Mouse (Mus musculus): ENCODE data around the gene Cdc37. TPM values are rescaled to one million over a fixed set of nuclear protein-coding genes. Genes with fewer than 3 reads are reported as not detected.
A peak's percentile ranks its signal among the peaks of the same experiment; 100 is the strongest.

The Cdc37 gene
- polyA plus RNA-seq, 1 experiment from 2014 or later = 301 TPM

DNA sequence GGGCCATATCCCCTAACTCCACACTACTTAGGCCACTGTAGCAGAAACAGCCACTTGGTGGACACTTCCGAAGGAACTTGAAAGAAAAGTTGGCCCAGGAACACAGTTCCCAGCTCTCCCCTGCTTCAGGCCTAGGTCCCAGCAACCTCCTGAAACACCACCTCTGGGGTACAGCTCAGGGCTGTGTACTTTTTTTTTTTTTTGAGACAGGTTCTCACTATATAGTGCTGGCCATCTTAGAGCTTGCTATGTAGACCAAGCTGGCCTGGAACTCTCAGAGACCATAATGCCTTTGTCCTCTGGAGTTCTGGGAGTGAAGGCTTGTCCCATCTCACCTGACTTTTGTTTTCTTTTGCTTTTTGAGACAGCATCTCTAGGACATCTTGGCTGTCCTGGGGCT lies 19.4 kb upstream of the Cdc37 start:
- Histone ChIP-seq H3K36me3 (ENCODE audit: control insufficient read depth, insufficient read depth, low read length) (no peaks in the 10 kb centered on the region), H3K27ac (ENCODE audit: low read length) (no peak overlapping the region), H3K9me3 (ENCODE audit: control insufficient read depth, low read length) (no peaks in the 10 kb centered on the region), H3K4me3 (ENCODE audit: low read length) (no peak overlapping the region), H3K4me1 (replicated peaks; ENCODE audit: control insufficient read depth, insufficient read depth, low read length) (peaks cover 35% of the 10 kb centered on the region), H3K9ac (ENCODE audit: low read length) (0 out of 2 replicates have a peak overlapping the region, but pooled peaks have one; percentile 4), H3K4me2 (ENCODE audit: low read depth, low read length) (no peak overlapping the region), H3K27me3 (ENCODE audit: control insufficient read depth, insufficient read depth, low read depth, low read length) (peaks cover 29% of the 10 kb centered on the region)
- WGBS = 37% methylated on average over 1 of the region's 1 CpGs
- no peak for ATAC-seq (ENCODE audit: low read depth)

DNA sequence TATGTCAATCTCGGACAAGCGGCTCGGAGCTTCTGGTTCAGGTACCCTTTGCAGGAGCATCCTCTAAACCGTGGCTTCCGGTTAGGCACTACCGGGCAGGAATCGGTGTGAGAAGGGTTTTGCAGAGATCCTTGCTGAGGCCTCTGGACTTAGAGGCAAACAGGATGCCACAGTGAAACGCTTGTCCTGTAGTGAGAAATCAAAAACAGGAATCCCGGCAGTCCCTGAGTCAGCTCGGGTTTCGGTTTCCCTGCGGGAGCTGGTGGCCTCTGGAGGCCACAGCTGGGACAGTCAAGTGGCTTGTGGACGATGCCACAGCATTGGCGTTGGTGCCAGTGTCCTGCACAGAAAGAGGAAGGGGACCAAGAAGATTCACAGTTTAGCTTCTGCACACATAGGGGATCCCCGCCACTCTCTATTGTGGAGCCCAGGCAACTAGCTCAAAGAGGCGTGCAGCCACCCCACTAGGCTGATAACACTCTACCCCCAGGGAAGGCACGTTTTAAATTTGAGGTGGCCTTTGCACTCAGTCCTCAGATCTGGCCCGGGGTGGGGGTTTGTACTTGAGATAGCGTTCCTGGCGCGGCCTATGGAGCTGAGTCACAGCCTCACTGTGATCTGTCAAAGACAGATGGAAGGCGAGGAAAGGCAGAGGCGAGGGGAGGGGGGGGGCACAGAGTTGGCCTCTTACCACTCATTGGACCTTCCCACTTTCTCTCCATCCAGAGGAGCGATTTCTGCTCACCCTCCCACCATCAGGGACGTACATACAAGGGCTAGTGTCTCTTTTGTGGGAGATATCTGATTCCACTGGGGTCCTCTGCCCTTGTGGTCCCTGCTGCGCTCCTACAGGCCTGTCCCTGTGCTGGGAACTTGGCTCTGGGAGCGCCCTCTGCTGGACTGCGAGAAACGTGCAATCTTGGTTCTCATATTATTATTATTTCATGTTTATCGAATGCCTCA lies 18.7 kb upstream of the Cdc37 start:
- 6% methylated on average over 30 of the region's 30 CpGs for WGBS
- H3K4me2 ChIP-seq (ENCODE audit: low read depth, low read length) = peak overlapping the region; percentile 89
- peaks cover 36% of the 10 kb centered on the region for H3K4me1 ChIP-seq (replicated peaks; ENCODE audit: control insufficient read depth, insufficient read depth, low read length)
- peak overlapping the region; percentile 46 for H3K9ac ChIP-seq (ENCODE audit: low read length)
- no peaks in the 10 kb centered on the region for H3K36me3 ChIP-seq (ENCODE audit: control insufficient read depth, insufficient read depth, low read length)
- peak; percentile 66 for ATAC-seq (ENCODE audit: low read depth)
- H3K27ac ChIP-seq (ENCODE audit: low read length) = peak overlapping the region; percentile 91
- no peaks in the 10 kb centered on the region for H3K9me3 ChIP-seq (ENCODE audit: control insufficient read depth, low read length)
- H3K27me3 ChIP-seq (ENCODE audit: control insufficient read depth, insufficient read depth, low read depth, low read length) = peaks cover 36% of the 10 kb centered on the region
- peak overlapping the region; percentile 35 for H3K4me3 ChIP-seq (ENCODE audit: low read length)

DNA sequence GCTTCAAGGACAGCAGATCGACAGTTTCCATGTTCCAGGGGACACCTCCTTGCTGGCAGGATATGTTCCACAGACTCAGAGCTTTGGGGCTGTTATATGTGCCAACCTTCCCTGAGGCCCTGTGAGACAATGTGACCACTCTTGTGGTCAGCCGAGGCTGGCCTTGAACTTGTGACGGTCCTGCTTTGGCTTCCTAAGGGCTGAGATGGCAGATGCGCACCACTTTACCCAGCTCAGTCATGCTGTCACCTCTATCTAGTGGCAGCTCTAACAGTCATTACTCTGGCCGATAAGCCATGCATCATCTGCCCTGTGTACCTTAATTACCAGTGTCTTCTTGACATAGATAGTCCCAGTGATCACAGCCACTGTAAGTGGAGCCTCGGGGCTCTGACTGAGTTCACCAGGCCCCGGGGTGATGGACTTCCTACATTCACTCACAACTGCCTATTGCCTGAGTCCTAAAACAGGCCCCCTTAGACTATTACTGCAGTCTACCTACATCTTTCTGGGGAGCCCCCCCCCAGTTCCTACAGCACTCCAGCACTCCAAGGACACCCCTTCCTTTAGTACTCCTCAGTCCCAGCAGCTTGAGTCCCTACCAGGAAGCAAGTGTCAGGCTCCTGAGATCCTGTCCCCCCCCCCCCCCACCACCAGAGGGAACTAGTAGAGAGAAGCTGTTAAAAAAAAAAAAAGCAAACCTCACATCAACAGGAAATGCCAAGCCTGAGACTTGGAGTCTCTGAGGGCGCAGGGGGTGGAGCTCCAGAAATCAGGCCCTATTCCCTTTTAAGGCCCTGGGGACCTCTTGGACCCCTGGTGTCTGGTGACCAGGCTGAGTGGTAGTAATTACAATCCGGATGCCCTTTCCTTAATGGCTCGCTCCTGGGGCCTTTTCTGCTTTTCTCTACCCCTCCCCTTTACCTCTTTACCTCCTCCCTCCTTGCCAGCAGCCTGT lies 17.6 kb upstream of the Cdc37 start:
- peaks cover 36% of the 10 kb centered on the region for H3K4me1 ChIP-seq (replicated peaks; ENCODE audit: control insufficient read depth, insufficient read depth, low read length)
- peak overlapping the region; percentile 35 for H3K4me3 ChIP-seq (ENCODE audit: low read length)
- 53% methylated on average over 10 of the region's 10 CpGs for WGBS
- no peaks in the 10 kb centered on the region for H3K36me3 ChIP-seq (ENCODE audit: control insufficient read depth, insufficient read depth, low read length)
- peak overlapping the region; percentile 91 for H3K27ac ChIP-seq (ENCODE audit: low read length)
- no peaks in the 10 kb centered on the region for H3K9me3 ChIP-seq (ENCODE audit: control insufficient read depth, low read length)
- H3K27me3 ChIP-seq (ENCODE audit: control insufficient read depth, insufficient read depth, low read depth, low read length) = peaks cover 42% of the 10 kb centered on the region
- H3K9ac ChIP-seq (ENCODE audit: low read length) = peak overlapping the region; percentile 46
- H3K4me2 ChIP-seq (ENCODE audit: low read depth, low read length) = peak overlapping the region; percentile 89
- ATAC-seq (ENCODE audit: low read depth) = peak; percentile 13

DNA sequence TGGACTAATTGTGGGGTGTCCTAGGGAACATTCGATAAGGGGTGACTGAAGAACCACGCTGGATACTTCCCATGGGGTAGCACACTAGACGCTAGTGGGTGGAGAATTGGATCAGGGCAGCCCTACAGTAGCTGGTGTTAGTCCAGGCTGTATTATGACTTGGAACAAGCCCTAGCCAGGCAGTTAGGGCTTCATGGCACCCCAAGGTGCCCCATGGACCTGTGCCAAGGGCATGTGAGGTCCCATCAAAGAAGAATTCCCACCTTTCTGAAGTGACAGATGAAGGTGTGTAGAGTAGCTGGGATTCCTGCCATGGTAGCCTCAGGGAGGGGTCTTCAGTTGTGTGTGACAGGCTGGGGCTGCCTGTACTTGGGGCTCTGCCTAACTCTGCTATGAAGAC lies 16.7 kb upstream of the Cdc37 start:
- Histone ChIP-seq H3K27me3 (ENCODE audit: control insufficient read depth, insufficient read depth, low read depth, low read length) (peaks cover 42% of the 10 kb centered on the region), H3K27ac (ENCODE audit: low read length) (no peak overlapping the region), H3K4me1 (replicated peaks; ENCODE audit: control insufficient read depth, insufficient read depth, low read length) (peaks cover 36% of the 10 kb centered on the region), H3K4me2 (ENCODE audit: low read depth, low read length) (peak overlapping the region; percentile 89), H3K9me3 (ENCODE audit: control insufficient read depth, low read length) (no peaks in the 10 kb centered on the region), H3K9ac (ENCODE audit: low read length) (peak overlapping the region; percentile 73), H3K36me3 (ENCODE audit: control insufficient read depth, insufficient read depth, low read length) (no peaks in the 10 kb centered on the region), H3K4me3 (ENCODE audit: low read length) (peak overlapping the region; percentile 59)
- 25% methylated on average over 3 of the region's 3 CpGs for WGBS
- no peak for ATAC-seq (ENCODE audit: low read depth)

DNA sequence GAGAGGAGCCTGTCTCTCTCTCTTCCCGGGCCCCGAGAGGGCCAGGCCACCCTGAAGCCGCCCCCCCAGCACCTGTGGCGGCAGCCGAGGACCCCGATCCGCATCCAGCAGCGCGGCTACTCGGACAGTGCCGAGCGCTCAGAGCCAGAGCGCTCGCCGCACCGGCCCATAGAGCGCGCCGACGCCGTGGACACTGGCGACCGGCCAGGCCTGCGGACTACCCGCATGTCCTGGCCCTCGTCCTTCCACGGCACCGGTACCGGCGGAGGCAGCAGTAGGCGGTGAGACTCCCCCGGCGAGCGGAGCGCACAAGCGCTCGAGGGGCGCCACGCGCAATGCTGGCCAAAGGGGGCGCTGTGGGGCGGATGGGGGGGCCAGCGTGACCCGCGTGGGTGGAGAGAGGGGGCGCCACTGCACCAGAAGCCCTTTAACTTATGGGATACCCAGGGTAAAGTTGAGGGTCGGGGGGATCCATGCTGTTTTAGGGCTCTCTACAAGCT lies 16.2 kb upstream of the Cdc37 start:
- H3K36me3 ChIP-seq (ENCODE audit: control insufficient read depth, insufficient read depth, low read length) = no peaks in the 10 kb centered on the region
- H3K27ac ChIP-seq (ENCODE audit: low read length) = no peak overlapping the region
- under 1% methylated on average over 47 of the region's 47 CpGs for WGBS
- peak overlapping the region; percentile 89 for H3K4me2 ChIP-seq (ENCODE audit: low read depth, low read length)
- peak overlapping the region; percentile 73 for H3K9ac ChIP-seq (ENCODE audit: low read length)
- H3K4me3 ChIP-seq (ENCODE audit: low read length) = peak overlapping the region; percentile 59
- 0 out of 2 replicates have a peak, but pooled peaks have one; percentile 1 for ATAC-seq (ENCODE audit: low read depth)
- H3K27me3 ChIP-seq (ENCODE audit: control insufficient read depth, insufficient read depth, low read depth, low read length) = peaks cover 42% of the 10 kb centered on the region
- H3K9me3 ChIP-seq (ENCODE audit: control insufficient read depth, low read length) = no peaks in the 10 kb centered on the region
- peaks cover 36% of the 10 kb centered on the region for H3K4me1 ChIP-seq (replicated peaks; ENCODE audit: control insufficient read depth, insufficient read depth, low read length)

DNA sequence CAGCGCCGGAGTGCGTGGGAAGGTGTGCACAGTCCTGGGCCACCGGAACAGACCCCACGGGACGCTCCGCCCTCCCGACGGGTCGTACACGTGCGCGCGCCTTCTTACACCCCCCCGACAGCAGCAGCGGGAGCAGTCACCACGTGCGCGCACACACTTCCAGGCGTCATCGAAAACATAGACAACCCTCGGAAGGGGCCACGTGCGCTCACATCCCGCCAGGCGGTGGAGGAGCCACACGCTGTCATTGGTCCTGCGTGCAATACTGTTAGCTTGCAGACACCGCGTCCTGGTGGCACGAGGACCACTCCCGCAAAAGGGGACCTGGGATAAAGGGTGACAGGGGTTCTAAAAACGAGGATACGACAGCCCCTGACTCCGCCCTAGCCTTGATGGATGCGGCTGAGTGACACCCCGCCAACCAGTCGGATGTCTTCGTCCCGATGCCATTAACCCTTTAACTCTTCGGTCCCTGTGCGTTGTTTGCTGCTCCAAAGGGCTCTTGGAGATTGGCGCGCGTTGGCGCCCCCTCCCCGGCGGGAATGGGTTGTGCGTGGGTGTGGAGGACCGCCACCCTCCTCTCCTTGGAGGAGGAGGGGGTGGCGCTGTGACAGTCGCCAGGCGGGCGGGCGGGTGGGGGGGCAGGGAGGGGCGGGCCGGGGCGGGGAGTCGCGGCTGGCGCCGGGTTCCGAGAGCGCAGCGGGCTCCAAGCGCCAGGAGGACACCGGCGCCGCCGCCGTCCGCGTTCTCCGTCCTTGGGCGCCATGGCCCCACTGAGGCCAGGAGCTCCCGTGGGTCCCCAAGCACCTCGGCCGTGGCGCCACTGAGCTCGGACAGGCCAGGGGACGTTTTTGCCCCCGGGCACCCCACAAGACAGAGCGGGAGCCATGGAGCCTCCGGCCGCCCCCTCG lies 15.5 kb upstream of the Cdc37 start, which contains the start of gene Pde4a:
Gene Pde4a, plus strand, starts transcription at position 674 of the 911 bp plus-strand sequence.
- Histone ChIP-seq H3K27me3 (ENCODE audit: control insufficient read depth, insufficient read depth, low read depth, low read length) (peaks cover 45% of the 10 kb centered on the region), H3K27ac (ENCODE audit: low read length) (no peak within 1 kb of the TSS), H3K9me3 (ENCODE audit: control insufficient read depth, low read length) (no peaks in the 10 kb centered on the region), H3K4me3 (ENCODE audit: low read length) (peak within 1 kb of the TSS; percentile 59), H3K9ac (ENCODE audit: low read length) (peak within 1 kb of the TSS; percentile 73), H3K36me3 (ENCODE audit: control insufficient read depth, insufficient read depth, low read length) (no peaks in the 10 kb centered on the region), H3K4me2 (ENCODE audit: low read depth, low read length) (peak within 1 kb of the TSS; percentile 89), H3K4me1 (replicated peaks; ENCODE audit: control insufficient read depth, insufficient read depth, low read length) (peaks cover 36% of the 10 kb centered on the region)
- 1% methylated on average over 61 of the region's 86 CpGs for WGBS
- ATAC-seq (ENCODE audit: low read depth) = peak; percentile 15

DNA sequence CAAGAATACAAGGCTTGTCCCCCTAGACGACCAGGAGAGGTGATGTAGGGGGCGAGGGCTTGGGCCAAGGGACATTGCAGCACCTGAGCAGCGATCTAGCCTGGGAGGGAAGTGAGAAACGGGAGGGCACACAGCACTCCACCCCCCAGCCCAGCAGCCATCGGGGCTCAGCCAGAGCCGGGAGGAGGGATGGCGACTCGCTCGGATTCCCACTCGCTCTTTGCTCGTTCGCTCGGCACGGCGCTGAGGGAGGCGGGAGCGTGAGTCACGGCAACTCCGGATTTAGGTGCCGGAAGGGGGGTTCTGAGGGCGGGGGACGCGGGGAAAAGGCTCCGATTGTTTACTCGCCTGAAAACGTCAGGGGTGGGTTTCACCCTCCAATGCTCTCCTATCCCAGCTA lies 14.3 kb upstream of the Cdc37 start:
- Histone ChIP-seq H3K27ac (ENCODE audit: low read length) (no peak overlapping the region), H3K4me2 (ENCODE audit: low read depth, low read length) (peak overlapping the region; percentile 40; the same call in 1 of the 2 replicates), H3K36me3 (ENCODE audit: control insufficient read depth, insufficient read depth, low read length) (no peaks in the 10 kb centered on the region), H3K9ac (ENCODE audit: low read length) (no peak overlapping the region), H3K4me3 (ENCODE audit: low read length) (peak overlapping the region; percentile 23), H3K27me3 (ENCODE audit: control insufficient read depth, insufficient read depth, low read depth, low read length) (peaks cover 45% of the 10 kb centered on the region), H3K4me1 (replicated peaks; ENCODE audit: control insufficient read depth, insufficient read depth, low read length) (peaks cover 36% of the 10 kb centered on the region), H3K9me3 (ENCODE audit: control insufficient read depth, low read length) (no peaks in the 10 kb centered on the region)
- ATAC-seq (ENCODE audit: low read depth) = no peak
- 0% methylated on average over 25 of the region's 26 CpGs for WGBS
